Mouse (Mus musculus): ENCODE results near the gene Acbd4.

Acbd4 gene

GRCm38 (mm10) chr11:103113005-103113404 is 11.5 kb downstream of the Acbd4 start:
- no peak for DNase-seq (ENCODE audit: extremely low spot score, low spot score)

- DNase-seq (ENCODE audit: extremely low spot score, low spot score) = no peak
Measured at GRCm38 (mm10) chr11:103113771-103114170, 12.3 kb downstream of the Acbd4 start.

- no peak for DNase-seq (ENCODE audit: extremely low spot score, low spot score)
Measured at GRCm38 (mm10) chr11:103114270-103114943, 12.9 kb downstream of the Acbd4 start.

- DNase-seq (ENCODE audit: extremely low spot score, low spot score) = peak; percentile 86
Measured at GRCm38 (mm10) chr11:103115163-103116007, 13.9 kb downstream of the Acbd4 start.

- DNase-seq (ENCODE audit: extremely low spot score, low spot score) = peak; percentile 100
Measured at GRCm38 (mm10) chr11:103116008-103116818, 14.7 kb downstream of the Acbd4 start, which contains the start of gene Hexim1. Gene Hexim1 (plus strand): TSS chr11:103116231.

- DNase-seq (ENCODE audit: extremely low spot score, low spot score) = peak; percentile 76
Measured at GRCm38 (mm10) chr11:103116959-103117590, 15.6 kb downstream of the Acbd4 start.

- DNase-seq (ENCODE audit: extremely low spot score, low spot score) = peak; percentile 70
Measured at GRCm38 (mm10) chr11:103117591-103118009, 16.1 kb downstream of the Acbd4 start.

GRCm38 (mm10) chr11:103118866-103119265 is 17.4 kb downstream of the Acbd4 start:
- no peak for DNase-seq (ENCODE audit: extremely low spot score, low spot score)

GRCm38 (mm10) chr11:103119609-103120008 is 18.1 kb downstream of the Acbd4 start:
- DNase-seq (ENCODE audit: extremely low spot score, low spot score) = no peak

GRCm38 (mm10) chr11:103120315-103120714 is 18.8 kb downstream of the Acbd4 start:
- no peak for DNase-seq (ENCODE audit: extremely low spot score, low spot score)

GRCm38 (mm10) chr11:103131701-103132575 is 30.5 kb downstream of the Acbd4 start, which contains the start of gene Hexim2:
Gene Hexim2 (plus strand): TSS chr11:103132429.
- DNase-seq (ENCODE audit: extremely low spot score, low spot score) = no peak

- peak; percentile 100 for DNase-seq (ENCODE audit: extremely low spot score, low spot score)
Measured at GRCm38 (mm10) chr11:103132576-103133455, 31.3 kb downstream of the Acbd4 start.

- DNase-seq (ENCODE audit: extremely low spot score, low spot score) = no peak
Measured at GRCm38 (mm10) chr11:103133456-103134185, 32.1 kb downstream of the Acbd4 start.

GRCm38 (mm10) chr11:103134221-103134620 is 32.7 kb downstream of the Acbd4 start:
- DNase-seq (ENCODE audit: extremely low spot score, low spot score) = no peak

- DNase-seq (ENCODE audit: extremely low spot score, low spot score) = no peak
Measured at GRCm38 (mm10) chr11:103136039-103136577, 34.6 kb downstream of the Acbd4 start.

- no peak for DNase-seq (ENCODE audit: extremely low spot score, low spot score)
Measured at GRCm38 (mm10) chr11:103139951-103140762, 38.7 kb downstream of the Acbd4 start.

GRCm38 (mm10) chr11:103140763-103141100 is 39.2 kb downstream of the Acbd4 start:
- no peak for DNase-seq (ENCODE audit: extremely low spot score, low spot score)

All from neural tube, embryonic 10.5 days (tissue).